Mouse (Mus musculus): ENCODE data around the gene Zfp866. TPM values are rescaled to one million over a fixed set of nuclear protein-coding genes. Genes with fewer than 3 reads are reported as not detected.

The Zfp866 gene
- polyA plus RNA-seq, 1 experiment, result 4.9 TPM

GRCm38 (mm10) chr8:69809820-69810219, 18.8 kb upstream of the Zfp866 start:
- TF ChIP-seq POLR2A (IDR thresholded peaks at IDR 0.05; ENCODE audit: insufficient read length, low read depth), result no peak
- no peak for TF ChIP-seq E2F4 (IDR thresholded peaks at IDR 0.05; ENCODE audit: insufficient read depth)
- no peak for TF ChIP-seq TCF12 (IDR thresholded peaks at IDR 0.05; ENCODE audit: insufficient read depth, poor library complexity, severe bottlenecking)
- TF ChIP-seq POLR2AphosphoS2 (IDR thresholded peaks at IDR 0.05; ENCODE audit: insufficient read length, low read depth), result no peak
- TF ChIP-seq MAX (IDR thresholded peaks at IDR 0.05; ENCODE audit: low read depth), result no peak
- no peak for TF ChIP-seq MYOG (IDR thresholded peaks at IDR 0.05; ENCODE audit: control insufficient read depth in 1 of 3, insufficient read depth in 1 of 3, insufficient read length in 2 of 3, low read depth in 2 of 3)
- TF ChIP-seq CEBPB (IDR thresholded peaks at IDR 0.05; ENCODE audit: insufficient read depth, poor library complexity, severe bottlenecking), result no peak
- no peak for TF ChIP-seq TCF3 (IDR thresholded peaks at IDR 0.05; ENCODE audit: insufficient read length, low read depth)
- TF ChIP-seq USF1 (IDR thresholded peaks at IDR 0.05; ENCODE audit: low read depth), result no peak
- TF ChIP-seq MYOD1 (IDR thresholded peaks at IDR 0.05; ENCODE audit: control insufficient read depth in 1 of 3, insufficient read length in 2 of 3, low read depth in 2 of 3), result no peak
- no peak for TF ChIP-seq REST (IDR thresholded peaks at IDR 0.05; ENCODE audit: insufficient read depth, insufficient read length)
- TF ChIP-seq SRF (IDR thresholded peaks at IDR 0.05; ENCODE audit: control insufficient read depth, insufficient read length, low read depth), result no peak
- H3K27me3 ChIP-seq (ENCODE audit: control insufficient read depth, insufficient read depth, insufficient read length), result no peaks in the 10 kb centered on the region
- peak overlapping the region; percentile 33 for H3K4me3 ChIP-seq
- H3K4me2 ChIP-seq (ENCODE audit: low read depth), result no peak overlapping the region
- no peaks in the 10 kb centered on the region for H3K79me2 ChIP-seq (ENCODE audit: control insufficient read depth, insufficient read depth)
- H3K36me3 ChIP-seq (ENCODE audit: control insufficient read depth, insufficient read depth), result no peaks in the 10 kb centered on the region
- H3ac ChIP-seq (ENCODE audit: control insufficient read depth, insufficient read length), result no peak overlapping the region

GRCm38 (mm10) chr8:69808864-69809403, 18.0 kb upstream of the Zfp866 start:
- TF ChIP-seq MYOG (IDR thresholded peaks at IDR 0.05; ENCODE audit: control insufficient read depth in 1 of 3, insufficient read depth in 1 of 3, insufficient read length in 2 of 3, low read depth in 2 of 3) (peak in 1 of 3 experiments; percentile 45), POLR2A (IDR thresholded peaks at IDR 0.05; ENCODE audit: insufficient read length, low read depth) (no peak), MYOD1 (IDR thresholded peaks at IDR 0.05; ENCODE audit: control insufficient read depth in 1 of 3, insufficient read length in 2 of 3, low read depth in 2 of 3) (peak in 2 of 3 experiments; percentile 31 to 48)
- Histone ChIP-seq H3K4me3 (peak overlapping the region; percentile 33), H3K27me3 (ENCODE audit: control insufficient read depth, insufficient read depth, insufficient read length) (no peaks in the 10 kb centered on the region), H3K36me3 (ENCODE audit: control insufficient read depth, insufficient read depth) (no peaks in the 10 kb centered on the region), H3ac (ENCODE audit: control insufficient read depth, insufficient read length) (no peak overlapping the region), H3K79me2 (ENCODE audit: control insufficient read depth, insufficient read depth) (no peaks in the 10 kb centered on the region), H3K4me2 (ENCODE audit: low read depth) (peak overlapping the region; percentile 99)

DNA sequence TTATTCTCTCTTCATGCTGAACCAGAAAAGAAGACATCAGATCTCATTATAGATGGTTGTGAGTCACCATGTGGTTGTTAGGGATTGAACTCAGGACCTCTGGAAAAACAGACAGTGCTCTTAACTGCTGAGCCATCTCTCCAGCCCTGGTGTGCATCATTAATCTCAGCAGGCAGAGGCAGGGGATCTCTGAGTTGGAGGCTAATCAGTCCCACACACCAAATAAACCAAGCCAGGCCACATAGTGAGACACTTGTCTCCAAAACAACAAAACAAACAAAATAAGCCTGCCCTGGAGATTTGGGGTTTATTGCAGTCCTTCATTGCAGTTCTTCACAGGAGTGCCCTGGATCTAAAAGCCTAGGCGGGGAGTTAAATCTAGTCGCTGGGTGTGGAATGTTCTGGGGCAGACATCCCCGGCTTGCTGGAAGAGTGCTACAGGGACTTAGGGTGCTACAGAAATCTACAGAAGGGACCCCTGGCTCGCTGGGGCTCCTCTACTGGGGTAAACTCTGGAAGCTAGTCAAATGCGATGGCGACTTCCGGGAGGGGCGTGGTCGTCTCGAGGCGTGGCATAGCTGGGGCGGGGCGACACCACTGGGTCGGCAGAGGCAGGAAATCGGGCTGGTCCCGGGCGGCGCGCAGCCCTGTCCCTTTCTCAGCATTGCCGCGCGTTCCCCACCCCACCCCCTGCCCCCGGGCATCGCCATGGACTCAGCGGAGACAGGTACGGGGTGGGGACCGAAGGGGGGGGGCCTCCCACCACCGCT, 17.3 kb upstream of the Zfp866 start, which contains the start of gene Gmip:
TSS of gene Gmip (plus strand) at position 586 of the 770 bp plus-strand sequence.
- Histone ChIP-seq H3K27me3 (ENCODE audit: control insufficient read depth, insufficient read depth, insufficient read length) (no peaks in the 10 kb centered on the region), H3K36me3 (ENCODE audit: control insufficient read depth, insufficient read depth) (no peaks in the 10 kb centered on the region), H3K79me2 (ENCODE audit: control insufficient read depth, insufficient read depth) (no peaks in the 10 kb centered on the region), H3ac (ENCODE audit: control insufficient read depth, insufficient read length) (no peak within 1 kb of the TSS), H3K4me3 (peak within 1 kb of the TSS; percentile 33), H3K4me2 (ENCODE audit: low read depth) (peak within 1 kb of the TSS; percentile 99)
- TF ChIP-seq MAX (IDR thresholded peaks at IDR 0.05; ENCODE audit: low read depth) (no peak), MYOD1 (IDR thresholded peaks at IDR 0.05; ENCODE audit: control insufficient read depth in 1 of 3, insufficient read length in 2 of 3, low read depth in 2 of 3) (no peak), TCF3 (IDR thresholded peaks at IDR 0.05; ENCODE audit: insufficient read length, low read depth) (no peak), TCF12 (IDR thresholded peaks at IDR 0.05; ENCODE audit: insufficient read depth, poor library complexity, severe bottlenecking) (no peak), POLR2AphosphoS2 (IDR thresholded peaks at IDR 0.05; ENCODE audit: insufficient read length, low read depth) (peak; percentile 97), MYOG (IDR thresholded peaks at IDR 0.05; ENCODE audit: control insufficient read depth in 1 of 3, insufficient read depth in 1 of 3, insufficient read length in 2 of 3, low read depth in 2 of 3) (no peak), USF1 (IDR thresholded peaks at IDR 0.05; ENCODE audit: low read depth) (no peak), POLR2A (IDR thresholded peaks at IDR 0.05; ENCODE audit: insufficient read length, low read depth) (peak; percentile 78), SRF (IDR thresholded peaks at IDR 0.05; ENCODE audit: control insufficient read depth, insufficient read length, low read depth) (no peak)

DNA sequence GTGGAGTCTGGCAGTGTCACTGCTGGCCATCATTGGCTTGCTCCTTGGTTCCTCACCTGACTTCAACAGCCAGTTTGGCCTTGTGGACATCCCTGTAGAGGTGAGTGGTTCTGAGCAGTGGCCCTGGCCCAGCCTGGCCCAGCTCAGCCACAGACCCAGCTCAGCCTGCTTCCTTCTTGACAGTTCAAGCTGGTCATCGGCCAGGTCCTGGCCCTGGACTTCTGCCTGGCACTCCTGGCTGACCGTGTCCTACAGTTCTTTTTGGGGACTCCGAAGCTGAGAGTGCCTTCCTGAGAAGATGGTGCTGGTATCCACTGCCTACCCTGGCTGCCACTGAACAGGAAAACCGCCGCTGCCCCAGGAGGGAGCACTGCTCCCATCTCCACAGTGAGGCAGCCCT, 16.3 kb upstream of the Zfp866 start:
- no peaks in the 10 kb centered on the region for H3K79me2 ChIP-seq (ENCODE audit: control insufficient read depth, insufficient read depth)
- no peak overlapping the region for H3ac ChIP-seq (ENCODE audit: control insufficient read depth, insufficient read length)
- no peaks in the 10 kb centered on the region for H3K27me3 ChIP-seq (ENCODE audit: control insufficient read depth, insufficient read depth, insufficient read length)
- TF ChIP-seq POLR2AphosphoS2 (IDR thresholded peaks at IDR 0.05; ENCODE audit: insufficient read length, low read depth) (no peak), MYOD1 (IDR thresholded peaks at IDR 0.05; ENCODE audit: control insufficient read depth in 1 of 3, insufficient read length in 2 of 3, low read depth in 2 of 3) (no peak), POLR2A (IDR thresholded peaks at IDR 0.05; ENCODE audit: insufficient read length, low read depth) (no peak), SRF (IDR thresholded peaks at IDR 0.05; ENCODE audit: control insufficient read depth, insufficient read length, low read depth) (no peak), CEBPB (IDR thresholded peaks at IDR 0.05; ENCODE audit: insufficient read depth, poor library complexity, severe bottlenecking) (no peak), TCF12 (IDR thresholded peaks at IDR 0.05; ENCODE audit: insufficient read depth, poor library complexity, severe bottlenecking) (no peak), MYOG (IDR thresholded peaks at IDR 0.05; ENCODE audit: control insufficient read depth in 1 of 3, insufficient read depth in 1 of 3, insufficient read length in 2 of 3, low read depth in 2 of 3) (no peak), MAX (IDR thresholded peaks at IDR 0.05; ENCODE audit: low read depth) (no peak)
- no peaks in the 10 kb centered on the region for H3K36me3 ChIP-seq (ENCODE audit: control insufficient read depth, insufficient read depth)
- H3K4me3 ChIP-seq, result no peak overlapping the region
- no peak overlapping the region for H3K4me2 ChIP-seq (ENCODE audit: low read depth)

Measured in myocyte (in vitro differentiated cells).